Mouse (Mus musculus): Measurements from ENCODE around the gene Rgl1. TPM values are rescaled to one million over a fixed set of nuclear protein-coding genes. Genes with fewer than 3 reads are reported as not detected.

Rgl1 gene
- total and polyA plus RNA-seq, 2 experiments from 2014 or later: 16.2 to 16.9 TPM

DNA sequence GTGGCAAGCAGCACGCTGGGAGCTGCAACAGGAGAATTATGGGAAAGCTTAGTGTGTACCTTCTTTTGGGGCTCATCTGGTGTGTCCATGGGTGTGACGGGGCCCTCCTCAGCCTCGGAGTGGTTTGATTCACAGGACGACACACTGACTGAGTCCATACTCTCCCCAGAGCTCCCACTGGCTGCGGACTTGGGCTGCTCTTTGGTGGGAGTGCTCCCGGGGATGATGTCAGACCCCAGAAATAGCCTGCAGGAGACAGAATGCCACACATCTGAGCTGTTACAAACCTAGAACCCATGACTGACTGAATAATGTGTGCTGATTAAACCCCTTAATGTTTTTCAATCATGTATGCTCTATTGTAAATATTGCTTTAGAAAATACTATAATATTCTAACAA lies 237.9 kb downstream of the Rgl1 start:
- H3K36me3 ChIP-seq (ENCODE audit: insufficient read depth, low read length): peaks cover 21% of the 10 kb centered on the region; the same call in 1 of the 2 replicates
- no peaks in the 10 kb centered on the region for H3K4me1 ChIP-seq (ENCODE audit: insufficient read depth, low read length)
- no peak for DNase-seq (ENCODE audit: low spot score)
- no peak overlapping the region for H3K9ac ChIP-seq (replicated peaks; ENCODE audit: low read length, poor library complexity, severe bottlenecking)
- no peaks in the 10 kb centered on the region for H3K9me3 ChIP-seq (ENCODE audit: low read length)
- H3K4me2 ChIP-seq (ENCODE audit: low read depth, low read length, poor library complexity, severe bottlenecking): no peak overlapping the region
- no peak overlapping the region for H3K4me3 ChIP-seq (ENCODE audit: low read depth, low read length)
- WGBS: 88% methylated on average over 6 of the region's 6 CpGs
- no peak overlapping the region for H3K27ac ChIP-seq (ENCODE audit: low read depth, low read length)
- no peak for ATAC-seq (ENCODE audit: low FRiP score)
- no peaks in the 10 kb centered on the region for H3K27me3 ChIP-seq (ENCODE audit: insufficient read depth, low read length)
- TF ChIP-seq CTCF (IDR thresholded peaks at IDR 0.05): no peak

DNA sequence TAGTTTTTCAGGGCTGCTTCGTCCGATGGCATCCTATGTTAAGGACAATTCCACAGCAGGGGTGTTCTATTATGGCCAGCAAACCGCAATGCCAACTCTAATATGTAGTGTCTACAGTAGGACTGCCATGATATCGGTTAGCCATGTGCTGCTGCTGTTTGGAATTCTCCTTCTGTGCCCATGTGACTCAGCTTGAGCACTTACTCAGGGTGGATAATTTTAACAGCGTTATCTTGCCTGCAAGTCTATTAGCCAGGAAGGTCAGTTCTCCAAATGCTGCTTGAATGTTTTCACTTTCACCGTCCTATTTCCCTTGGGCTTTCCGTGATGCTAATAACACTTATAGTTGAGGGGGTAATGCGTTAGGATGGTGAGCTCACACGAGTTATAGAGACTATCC lies 240.0 kb downstream of the Rgl1 start:
- ATAC-seq (ENCODE audit: low FRiP score): no peak
- no peak overlapping the region for H3K4me2 ChIP-seq (ENCODE audit: low read depth, low read length, poor library complexity, severe bottlenecking)
- H3K9me3 ChIP-seq (ENCODE audit: low read length): no peaks in the 10 kb centered on the region
- no peak for TF ChIP-seq CTCF (IDR thresholded peaks at IDR 0.05)
- no peak overlapping the region for H3K27ac ChIP-seq (ENCODE audit: low read depth, low read length)
- no peaks in the 10 kb centered on the region for H3K27me3 ChIP-seq (ENCODE audit: insufficient read depth, low read length)
- WGBS: 64% methylated on average over 9 of the region's 9 CpGs
- no peak overlapping the region for H3K4me3 ChIP-seq (ENCODE audit: low read depth, low read length)
- H3K4me1 ChIP-seq (ENCODE audit: insufficient read depth, low read length): no peaks in the 10 kb centered on the region
- no peak for DNase-seq (ENCODE audit: low spot score)
- peaks cover 22% of the 10 kb centered on the region; the same call in 1 of the 2 replicates for H3K36me3 ChIP-seq (ENCODE audit: insufficient read depth, low read length)
- H3K9ac ChIP-seq (replicated peaks; ENCODE audit: low read length, poor library complexity, severe bottlenecking): no peak overlapping the region

DNA sequence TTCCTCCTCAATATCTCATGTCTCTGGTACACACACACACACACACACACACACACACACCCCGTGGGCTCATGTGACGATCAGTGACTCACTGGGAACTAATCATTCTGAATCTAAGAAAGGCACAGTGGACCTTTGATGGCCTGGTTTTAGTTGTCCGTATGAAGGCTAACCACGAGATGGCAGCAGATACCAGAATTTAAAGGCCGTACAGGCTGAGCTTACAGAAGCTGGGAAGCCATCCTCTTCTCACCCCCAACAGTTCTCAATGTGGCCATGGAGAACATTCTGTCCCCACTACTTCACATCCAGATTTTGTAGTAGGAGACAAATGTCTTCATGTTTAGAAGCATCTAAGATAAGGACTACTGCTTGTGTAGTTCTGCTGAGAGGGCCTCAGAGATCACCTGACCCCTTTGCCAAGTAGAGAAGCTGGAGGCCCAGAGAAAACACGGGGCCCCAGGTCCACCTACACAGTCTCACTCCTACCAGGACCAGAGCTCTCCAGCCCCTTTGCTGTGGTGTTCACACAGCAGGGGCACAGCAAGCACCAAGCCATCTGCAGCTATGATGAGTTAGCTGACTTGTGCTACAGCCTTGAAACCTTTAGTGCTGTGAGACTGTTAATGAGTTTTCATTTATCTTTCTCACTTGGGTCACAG lies 241.0 kb downstream of the Rgl1 start:
- Histone ChIP-seq H3K4me1 (ENCODE audit: insufficient read depth, low read length) (no peaks in the 10 kb centered on the region), H3K36me3 (ENCODE audit: insufficient read depth, low read length) (0 out of 2 replicates have a peak, but pooled peaks cover 12% of the 10 kb centered on the region), H3K9ac (replicated peaks; ENCODE audit: low read length, poor library complexity, severe bottlenecking) (no peak overlapping the region), H3K27ac (ENCODE audit: low read depth, low read length) (no peak overlapping the region), H3K27me3 (ENCODE audit: insufficient read depth, low read length) (no peaks in the 10 kb centered on the region), H3K9me3 (ENCODE audit: low read length) (no peaks in the 10 kb centered on the region), H3K4me2 (ENCODE audit: low read depth, low read length, poor library complexity, severe bottlenecking) (no peak overlapping the region), H3K4me3 (ENCODE audit: low read depth, low read length) (no peak overlapping the region)
- WGBS: 16% methylated on average over 6 of the region's 6 CpGs
- peak; percentile 91 for DNase-seq (ENCODE audit: low spot score)
- peak; percentile 76 for ATAC-seq (ENCODE audit: low FRiP score)
- TF ChIP-seq CTCF (IDR thresholded peaks at IDR 0.05): peak; percentile 96

DNA sequence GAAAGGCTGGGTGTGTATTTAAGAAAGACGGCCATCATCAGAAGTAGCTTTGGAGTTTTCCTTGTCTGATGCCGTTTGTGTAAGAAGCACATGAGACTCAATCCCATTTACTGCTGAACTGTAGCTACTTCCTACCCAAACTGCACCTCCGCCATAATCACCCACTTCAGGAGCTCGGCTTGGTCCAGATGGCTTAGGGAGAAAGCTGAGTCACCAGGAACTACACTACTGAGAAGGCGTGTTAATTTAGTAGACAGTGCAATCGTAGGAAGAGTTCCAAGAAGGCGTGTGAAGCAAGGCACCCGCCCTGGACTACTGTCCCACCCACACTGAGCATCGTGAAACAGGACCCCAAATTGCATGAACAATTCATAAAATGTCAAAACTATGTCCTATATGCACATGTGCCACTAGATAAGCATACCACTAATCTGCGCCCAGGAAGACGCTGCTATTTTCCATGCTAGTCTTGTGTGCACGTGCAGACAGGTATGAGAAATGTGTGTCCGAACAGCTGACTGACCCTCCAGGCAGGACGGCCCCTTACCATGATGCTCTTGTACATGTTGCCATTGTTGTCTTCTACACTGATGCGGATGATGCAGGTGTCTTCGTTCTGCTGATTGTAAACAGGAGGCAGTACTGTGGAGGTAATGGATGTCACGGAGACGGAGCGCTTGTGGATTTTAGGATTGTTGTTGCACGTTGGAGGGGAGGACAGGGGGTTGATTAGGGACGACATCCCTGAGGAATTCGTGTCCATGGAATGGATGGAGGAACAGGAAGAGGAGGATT lies 241.9 kb downstream of the Rgl1 start:
- DNase-seq (ENCODE audit: low spot score) (no peak), ATAC-seq (ENCODE audit: low FRiP score) (no peak)
- H3K9me3 ChIP-seq (ENCODE audit: low read length): no peaks in the 10 kb centered on the region
- H3K27ac ChIP-seq (ENCODE audit: low read depth, low read length): no peak overlapping the region
- 88% methylated on average over 22 of the region's 22 CpGs for WGBS
- no peak for TF ChIP-seq CTCF (IDR thresholded peaks at IDR 0.05)
- no peak overlapping the region for H3K9ac ChIP-seq (replicated peaks; ENCODE audit: low read length, poor library complexity, severe bottlenecking)
- no peaks in the 10 kb centered on the region for H3K4me1 ChIP-seq (ENCODE audit: insufficient read depth, low read length)
- 0 out of 2 replicates have a peak, but pooled peaks cover 12% of the 10 kb centered on the region for H3K36me3 ChIP-seq (ENCODE audit: insufficient read depth, low read length)
- H3K27me3 ChIP-seq (ENCODE audit: insufficient read depth, low read length): no peaks in the 10 kb centered on the region
- H3K4me3 ChIP-seq (ENCODE audit: low read depth, low read length): no peak overlapping the region
- H3K4me2 ChIP-seq (ENCODE audit: low read depth, low read length, poor library complexity, severe bottlenecking): no peak overlapping the region

DNA sequence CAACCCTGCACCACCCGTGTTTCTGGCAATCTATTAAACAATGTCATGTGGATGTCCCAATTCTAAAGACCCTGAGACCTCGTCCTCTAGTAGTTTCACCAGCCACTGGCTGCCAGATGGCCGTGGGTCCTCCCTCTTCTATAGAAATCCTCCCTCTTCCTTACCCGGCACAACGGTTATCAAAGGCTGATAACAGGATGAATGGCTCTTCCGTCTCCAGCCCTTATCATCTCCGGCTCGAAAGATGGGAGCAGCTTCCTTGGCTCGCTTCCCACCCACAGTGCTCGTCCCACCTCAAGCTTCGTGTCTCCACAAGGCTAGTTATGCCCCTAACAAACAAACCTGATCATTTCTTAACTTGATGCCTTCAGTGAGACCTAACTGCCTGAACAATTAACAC lies 242.9 kb downstream of the Rgl1 start:
- no peak overlapping the region for H3K4me2 ChIP-seq (ENCODE audit: low read depth, low read length, poor library complexity, severe bottlenecking)
- WGBS: 90% methylated on average over 11 of the region's 11 CpGs
- H3K27me3 ChIP-seq (ENCODE audit: insufficient read depth, low read length): no peaks in the 10 kb centered on the region
- ATAC-seq (ENCODE audit: low FRiP score) (no peak), DNase-seq (ENCODE audit: low spot score) (no peak)
- H3K36me3 ChIP-seq (ENCODE audit: insufficient read depth, low read length): peaks cover 15% of the 10 kb centered on the region
- H3K9ac ChIP-seq (replicated peaks; ENCODE audit: low read length, poor library complexity, severe bottlenecking): no peak overlapping the region
- H3K4me3 ChIP-seq (ENCODE audit: low read depth, low read length): no peak overlapping the region
- no peaks in the 10 kb centered on the region for H3K4me1 ChIP-seq (ENCODE audit: insufficient read depth, low read length)
- no peak for TF ChIP-seq CTCF (IDR thresholded peaks at IDR 0.05)
- no peak overlapping the region for H3K27ac ChIP-seq (ENCODE audit: low read depth, low read length)
- no peaks in the 10 kb centered on the region for H3K9me3 ChIP-seq (ENCODE audit: low read length)

DNA sequence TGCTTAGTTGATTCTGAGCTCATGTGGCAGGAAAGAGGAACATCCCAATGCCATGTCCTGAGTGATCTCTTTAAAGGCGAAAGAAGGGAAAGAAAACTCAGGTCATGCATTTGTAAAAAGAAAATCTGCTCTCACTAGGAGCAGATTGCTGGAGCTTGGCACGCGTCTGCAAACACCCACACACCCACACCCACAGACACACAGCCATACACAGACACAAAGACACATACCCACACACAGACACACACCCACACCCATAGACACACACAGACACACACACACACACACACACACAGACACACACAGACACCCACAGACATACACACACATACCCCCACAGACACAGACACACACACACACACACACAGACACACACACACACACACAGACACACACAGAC lies 243.9 kb downstream of the Rgl1 start:
- Histone ChIP-seq H3K9ac (replicated peaks; ENCODE audit: low read length, poor library complexity, severe bottlenecking) (no peak overlapping the region), H3K9me3 (ENCODE audit: low read length) (no peaks in the 10 kb centered on the region), H3K36me3 (ENCODE audit: insufficient read depth, low read length) (peaks cover 11% of the 10 kb centered on the region), H3K4me1 (ENCODE audit: insufficient read depth, low read length) (no peaks in the 10 kb centered on the region), H3K27ac (ENCODE audit: low read depth, low read length) (no peak overlapping the region), H3K27me3 (ENCODE audit: insufficient read depth, low read length) (no peaks in the 10 kb centered on the region), H3K4me3 (ENCODE audit: low read depth, low read length) (no peak overlapping the region), H3K4me2 (ENCODE audit: low read depth, low read length, poor library complexity, severe bottlenecking) (no peak overlapping the region)
- no peak for TF ChIP-seq CTCF (IDR thresholded peaks at IDR 0.05)
- 92% methylated on average over 3 of the region's 3 CpGs for WGBS
- ATAC-seq (ENCODE audit: low FRiP score): no peak
- DNase-seq (ENCODE audit: low spot score): no peak

All from midbrain, postnatal 0 days (tissue).